Mouse (Mus musculus) testis, adult 2 months (tissue): ENCODE measurements around the gene Chst12.

Experiments
- CTCF ChIP-seq: fragments of 200-500 bp; IDR thresholded peaks from 2 replicates; pipeline ENCODE4 v1.5.1; 2012; ENCODE audit warnings: low read depth, mild to moderate bottlenecking, inconsistent platforms, low read length, moderate library complexity; ENCODE audit not compliant: control insufficient read depth, insufficient read depth, insufficient replicate concordance
- POLR2A ChIP-seq: fragments of 200-500 bp; IDR thresholded peaks from 2 replicates; pipeline ENCODE4 v1.6.1; 2012; ENCODE audit warnings: low read depth, mild to moderate bottlenecking, inconsistent platforms, low read length, moderate library complexity; ENCODE audit not compliant: control insufficient read depth

DNA sequence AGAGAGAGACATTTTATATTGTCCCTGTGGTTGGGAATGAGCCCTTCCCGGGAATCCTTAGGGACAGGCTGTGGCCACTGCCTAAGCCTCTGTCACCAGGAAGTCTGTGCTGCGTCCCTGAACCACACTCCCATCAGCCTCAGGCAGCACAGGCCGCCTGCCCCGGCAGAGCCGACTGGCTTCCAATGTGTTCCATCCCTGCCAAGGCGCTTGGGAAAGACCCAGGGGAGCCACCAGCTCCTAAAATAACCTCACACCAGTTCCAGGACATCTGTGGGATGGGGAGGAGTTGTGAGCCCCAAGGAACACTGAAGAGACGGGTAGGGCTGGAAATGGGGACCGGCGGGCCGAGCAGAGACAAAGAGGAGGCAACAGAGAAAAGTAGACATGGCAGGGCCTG, 66.3 kb downstream of the Chst12 start:
- TF ChIP-seq CTCF, result no peak
- no peak for TF ChIP-seq POLR2A
